Mouse (Mus musculus) ES-E14 (cell line): ENCODE results near the gene Rad9a. TPM values are rescaled to one million over a fixed set of nuclear protein-coding genes. Genes with fewer than 3 reads are reported as not detected.

ENCODE experiments used
- DNase-seq: peaks from one replicate; pipeline ENCODE4 v3.0.0-alpha.2; 2013; ENCODE audit warnings: low read depth, low spot score
- H3K27ac ChIP-seq: 2 replicates; pipeline ENCODE4 v1.5.1; 2012; ENCODE audit warnings: low read depth, mild to moderate bottlenecking, low read length, moderate library complexity, mixed read lengths; ENCODE audit not compliant: poor library complexity, insufficient read depth, severe bottlenecking
- H3K36me3 ChIP-seq: 2 replicates; pipeline ENCODE4 v1.6.1; 2012; ENCODE audit warnings: mild to moderate bottlenecking, low read length, moderate library complexity, mixed read lengths; ENCODE audit not compliant: control insufficient read depth, poor library complexity, insufficient read depth, severe bottlenecking
- H3K4me1 ChIP-seq, 2 experiments: fragments of 150-350 bp in 1 of 2; sonication (generic) in 1 of 2; 2 replicates each; pipeline ENCODE4 v1.6.1; 2012; ENCODE audit warnings: low read length in 2 of 2, mild to moderate bottlenecking in 1 of 2, mixed read lengths in 1 of 2; ENCODE audit not compliant: control insufficient read depth in 2 of 2, insufficient read depth in 2 of 2, poor library complexity in 1 of 2
- H3K4me3 ChIP-seq, 2 experiments: fragments of 150-350 bp in 1 of 2; sonication (generic) in 1 of 2; 2 replicates each; pipeline ENCODE4 v1.5.1; 2012; ENCODE audit warnings: low read length in 2 of 2, low read depth in 1 of 2, mild to moderate bottlenecking in 1 of 2, mixed read lengths in 1 of 2; ENCODE audit not compliant: insufficient read depth in 1 of 2, poor library complexity in 1 of 2, severe bottlenecking in 1 of 2
- H3K9ac ChIP-seq: 2 replicates; pipeline ENCODE4 v1.6.1; 2012; ENCODE audit warnings: low read depth, mild to moderate bottlenecking, low read length, mixed read lengths; ENCODE audit not compliant: poor library complexity, insufficient read depth, severe bottlenecking
- H3K9me3 ChIP-seq: fragments of 150-350 bp; sonication (generic); 2 replicates; pipeline ENCODE4 v1.6.1; 2012; ENCODE audit warnings: low read depth, mild to moderate bottlenecking, low read length; ENCODE audit not compliant: control insufficient read depth, insufficient read depth
- CHD2 ChIP-seq: IDR thresholded peaks from 2 replicates; pipeline ENCODE4 v1.6.1; 2014; ENCODE audit warnings: mild to moderate bottlenecking, low read depth, low read length, inconsistent platforms
- HCFC1 ChIP-seq: IDR thresholded peaks from 2 replicates; pipeline ENCODE4 v1.6.1; 2012; ENCODE audit warnings: low read length, inconsistent platforms, borderline replicate concordance; ENCODE audit not compliant: insufficient read depth
- MAFK ChIP-seq: IDR thresholded peaks from 2 replicates; pipeline ENCODE4 v1.6.1; 2014; ENCODE audit warnings: mild to moderate bottlenecking, low read depth, low read length, inconsistent platforms; ENCODE audit not compliant: insufficient read depth
- ZC3H11A ChIP-seq: IDR thresholded peaks from 2 replicates; pipeline ENCODE4 v1.6.1; 2012; ENCODE audit warnings: low read depth, mild to moderate bottlenecking, inconsistent platforms, low read length, borderline replicate concordance
- ZNF384 ChIP-seq: IDR thresholded peaks from 2 replicates; pipeline ENCODE4 v1.6.1; 2012; ENCODE audit warnings: low read depth, low read length, inconsistent platforms
- in situ Hi-C, 2 experiments: fragments of 600-800 bp; cut with MboI; formaldehyde crosslinking; loops; one replicate each; pipeline ENCODE4 v1.15.1; 2025; ENCODE audit warnings: low sequenced_read_pairs in 2 of 2, inconsistent platforms in 1 of 2; ENCODE audit not compliant: unreplicated experiment in 2 of 2
- total RNA-seq: library from RNA; depleted of rRNA; stranded (reverse); fragments of 300-350 nt; gene quantifications from 2 replicates; pipeline ENCODE4 v1.2.3, GENCODE M21; 2012

The Rad9a gene
- total RNA-seq, 1 experiment: 33.1 TPM

GRCm38 (mm10) chr19:4227894-4228678 lies 26.6 kb upstream of the Rad9a start:
- Histone ChIP-seq H3K9me3 (no peaks in the 10 kb centered on the region), H3K9ac (no peak overlapping the region), H3K4me3 (no peak overlapping the region), H3K4me1 (peaks cover 2 to 9% of the 10 kb centered on the region in 2 experiments; a peak in 1 of 4 replicates), H3K27ac (no peak overlapping the region), H3K36me3 (no peaks in the 10 kb centered on the region)
- no peak for TF ChIP-seq CHD2
- no peak for TF ChIP-seq MAFK
- no peak for TF ChIP-seq ZNF384
- peak; percentile 92 for TF ChIP-seq ZC3H11A
- in situ Hi-C loops: no loop called here
- DNase-seq: peak; percentile 84

- no peak overlapping the region for H3K27ac ChIP-seq
- peaks cover 2 to 9% of the 10 kb centered on the region in 2 experiments; a peak in 1 of 4 replicates for H3K4me1 ChIP-seq
- DNase-seq: no peak
These were observed 26.0 kb upstream of the Rad9a start for GRCm38 (mm10) chr19:4227446-4227845.

GRCm38 (mm10) chr19:4226779-4227178 lies 25.3 kb upstream of the Rad9a start:
- in situ Hi-C loops: no loop called here
- H3K9ac ChIP-seq: no peak overlapping the region

More at GRCm38 (mm10) chr19:4227446-4227845, 26.0 kb upstream of the Rad9a start:
- in situ Hi-C loops: no loop called here
- no peak overlapping the region for H3K9ac ChIP-seq
- H3K4me3 ChIP-seq: no peak overlapping the region
- no peaks in the 10 kb centered on the region for H3K9me3 ChIP-seq
- TF ChIP-seq CHD2 (no peak), MAFK (no peak), HCFC1 (no peak), ZNF384 (no peak), ZC3H11A (no peak)
- no peaks in the 10 kb centered on the region for H3K36me3 ChIP-seq

GRCm38 (mm10) chr19:4222165-4222564 lies 20.7 kb upstream of the Rad9a start:
- peaks cover 0 to 8% of the 10 kb centered on the region in 2 experiments; a peak in 3 of 4 replicates for H3K4me1 ChIP-seq
- no peaks in the 10 kb centered on the region for H3K9me3 ChIP-seq
- no peaks in the 10 kb centered on the region for H3K36me3 ChIP-seq
- in situ Hi-C loops: no loop called here
- H3K27ac ChIP-seq: no peak overlapping the region
- TF ChIP-seq HCFC1 (no peak), MAFK (no peak), CHD2 (no peak), ZC3H11A (no peak), ZNF384 (no peak)
- no peak overlapping the region for H3K4me3 ChIP-seq
- no peak overlapping the region for H3K9ac ChIP-seq
- no peak for DNase-seq

More at GRCm38 (mm10) chr19:4226779-4227178, 25.3 kb upstream of the Rad9a start:
- TF ChIP-seq ZNF384 (no peak), ZC3H11A (no peak), HCFC1 (no peak), CHD2 (no peak), MAFK (no peak)
- Histone ChIP-seq H3K27ac (no peak overlapping the region; the same call in 1 of the 2 replicates), H3K9me3 (no peaks in the 10 kb centered on the region), H3K4me1 (peaks cover 0 to 9% of the 10 kb centered on the region in 2 experiments; a peak in 1 of 4 replicates), H3K4me3 (no peak overlapping the region), H3K36me3 (no peaks in the 10 kb centered on the region)
- no peak for DNase-seq
